Mouse (Mus musculus) left cerebral cortex, postnatal 14 days (tissue): ENCODE data around the gene Gcm1. TPM values are rescaled to one million over a fixed set of nuclear protein-coding genes. Genes with fewer than 3 reads are reported as not detected.

Experiments
- DNase-seq, 2 experiments: peaks; one replicate each; pipeline ENCODE4 v3.0.0; 2021 to 2022; ENCODE audit warnings: low spot score in 2 of 2, mixed read lengths in 1 of 2
- intact Hi-C: fragments of 180-260 bp; cut with DNase I; formaldehyde crosslinking; loops from one replicate; pipeline ENCODE4 v1.15.1; 2025
- long read RNA-seq, 2 experiments: library from polyadenylated mRNA; stranded (forward); transcript quantifications; one replicate each; pipeline ENCODE4 v2.0.0; 2021
- total RNA-seq, 2 experiments: library from RNA; stranded (reverse); gene quantifications; 2 replicates each; pipeline ENCODE4 v1.2.3; 2021

Gene Gcm1
- not detected for total RNA-seq
- long read RNA-seq, experiment 1: 0 reads
- long read RNA-seq, experiment 2: 0 reads

DNA sequence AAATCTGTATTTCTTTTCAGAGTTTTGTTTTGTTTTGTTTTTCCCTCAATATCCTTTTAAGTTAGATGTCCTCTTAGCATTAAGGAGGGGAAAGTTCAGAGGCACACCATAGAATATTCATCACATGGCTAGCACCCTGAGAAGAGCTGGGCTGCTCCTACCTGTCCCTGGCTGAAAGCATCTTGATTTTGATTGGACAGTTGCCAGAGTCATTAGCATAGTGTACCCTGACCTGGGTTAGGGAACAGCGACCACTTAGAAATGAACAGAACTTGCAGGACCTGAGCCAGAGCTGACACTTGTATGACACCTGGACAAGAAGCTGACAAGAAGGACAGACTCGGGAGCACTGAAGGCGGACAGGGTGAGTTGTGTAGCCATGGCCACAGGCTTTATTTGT lies at the start of gene Gcm1:
TSS of gene Gcm1 (plus strand) at position 248 of the 400 bp plus-strand sequence.
- intact Hi-C loops: no loop called here
- DNase-seq: no peak

- intact Hi-C loops: no loop called here
- DNase-seq: no peak
Observed at GRCm38 (mm10) chr9:78003278-78003677, 48.4 kb upstream of the Gcm1 start.

DNA sequence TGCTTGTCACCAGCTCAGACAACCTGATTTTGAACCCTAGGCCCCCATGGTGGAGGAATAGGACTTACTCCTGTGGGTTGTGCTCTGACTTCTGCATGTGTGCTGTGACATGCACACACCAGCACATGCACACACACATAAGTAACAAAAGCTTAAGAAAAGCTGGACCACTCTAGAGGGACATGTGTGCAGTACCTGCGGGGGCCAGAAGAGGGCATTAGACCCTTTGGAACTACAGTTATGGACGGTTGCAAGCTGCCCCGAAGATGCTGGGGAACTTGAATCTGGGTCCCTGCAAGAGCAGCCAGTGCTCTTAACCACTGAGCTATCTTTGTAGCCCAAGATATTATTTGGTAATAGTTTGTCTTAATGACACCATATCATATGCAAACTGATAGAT lies 46.2 kb upstream of the Gcm1 start:
- intact Hi-C loops: loop anchor here (5.0 kb wide), 2 partner anchors 88 to 198 kb away; partner anchors contain the start of gene Elovl5
- no peak for DNase-seq

DNA sequence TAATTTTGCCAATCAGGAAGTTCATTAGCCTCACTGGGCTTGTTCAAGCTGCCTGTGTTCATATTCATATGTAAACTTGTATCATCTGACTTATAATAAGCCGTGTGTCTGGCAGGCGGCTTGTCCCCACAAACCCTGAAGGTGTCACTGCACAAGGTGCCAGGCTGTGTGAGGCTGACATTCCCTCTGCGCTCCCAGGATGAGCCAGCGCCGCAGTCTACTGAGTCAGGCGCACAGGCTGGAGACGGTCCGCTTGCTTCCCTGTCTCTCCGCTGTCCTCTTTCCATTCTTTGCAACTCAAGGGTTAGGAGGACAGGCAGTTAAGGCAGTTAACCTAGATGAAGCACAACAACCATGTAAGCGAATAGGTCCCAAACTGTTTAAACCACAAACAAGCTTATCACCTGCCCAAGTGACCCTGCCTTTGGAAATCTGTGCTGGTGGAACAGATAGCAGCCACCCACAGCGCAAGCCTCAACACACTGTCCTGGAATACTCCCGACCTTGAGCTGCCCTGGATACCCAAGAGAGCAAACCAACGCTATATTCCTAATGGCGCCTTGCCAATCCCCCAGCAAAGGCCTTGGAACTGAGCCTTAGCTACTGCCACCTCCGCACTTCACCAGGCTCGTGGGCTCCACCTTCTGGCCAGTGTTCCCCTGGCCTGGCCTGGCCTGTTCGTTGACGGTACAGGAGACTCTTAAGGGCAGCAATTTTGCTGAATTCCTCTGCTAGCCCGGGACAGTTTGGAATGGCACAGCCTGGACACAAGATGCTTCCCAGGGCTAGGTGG lies 45.3 kb upstream of the Gcm1 start:
- peak; percentile 65 to 72 for DNase-seq
- intact Hi-C loops: loop anchor here (5.0 kb wide), 2 partner anchors 89 to 199 kb away; partner anchors contain the start of gene Elovl5

- no peak for DNase-seq
- intact Hi-C loops: loop anchor here (5.0 kb wide), 2 partner anchors 92 to 202 kb away; partner anchors contain the start of gene Elovl5
Observed at GRCm38 (mm10) chr9:78009382-78009781, 42.3 kb upstream of the Gcm1 start.

DNA sequence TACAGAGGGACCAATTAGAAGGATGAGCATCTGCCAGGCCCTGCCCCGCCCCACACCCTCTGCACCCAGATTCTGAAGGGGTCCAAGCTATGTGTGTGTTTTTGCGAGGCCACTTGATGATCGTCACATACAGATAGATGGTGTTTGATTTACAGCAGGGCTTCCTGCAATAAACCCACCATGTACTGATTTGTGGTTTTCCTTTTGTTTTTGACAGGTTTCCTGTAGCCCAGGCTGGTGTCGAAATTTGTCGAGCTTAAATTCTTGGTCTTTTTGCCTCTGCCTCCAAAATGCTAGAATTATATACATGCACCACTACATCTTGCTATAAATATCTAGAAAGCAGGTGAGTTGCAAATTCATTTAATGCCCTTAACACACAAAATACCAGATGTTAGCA lies 41.5 kb upstream of the Gcm1 start:
- no peak for DNase-seq
- intact Hi-C loops: no loop called here

DNA sequence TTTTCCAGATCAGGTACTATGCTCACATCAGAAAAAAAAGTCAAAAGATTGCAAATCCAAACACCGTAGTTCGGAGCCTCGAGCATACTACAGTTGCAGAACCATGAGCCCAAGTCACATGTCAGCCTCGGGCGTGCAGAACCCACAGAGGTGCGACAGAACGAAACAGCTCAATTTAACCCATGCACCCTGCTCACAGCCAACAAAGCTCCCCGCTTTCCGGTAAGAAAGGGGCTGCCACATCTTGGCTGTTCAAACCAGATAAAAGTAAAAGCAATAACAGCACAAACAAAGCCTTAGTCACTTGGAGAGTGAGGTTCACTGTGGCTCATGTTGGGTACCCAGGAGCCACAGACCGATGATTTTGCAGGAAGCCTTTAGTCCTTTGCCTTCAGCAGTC lies 41.0 kb upstream of the Gcm1 start:
- intact Hi-C loops: no loop called here
- no peak for DNase-seq

DNA sequence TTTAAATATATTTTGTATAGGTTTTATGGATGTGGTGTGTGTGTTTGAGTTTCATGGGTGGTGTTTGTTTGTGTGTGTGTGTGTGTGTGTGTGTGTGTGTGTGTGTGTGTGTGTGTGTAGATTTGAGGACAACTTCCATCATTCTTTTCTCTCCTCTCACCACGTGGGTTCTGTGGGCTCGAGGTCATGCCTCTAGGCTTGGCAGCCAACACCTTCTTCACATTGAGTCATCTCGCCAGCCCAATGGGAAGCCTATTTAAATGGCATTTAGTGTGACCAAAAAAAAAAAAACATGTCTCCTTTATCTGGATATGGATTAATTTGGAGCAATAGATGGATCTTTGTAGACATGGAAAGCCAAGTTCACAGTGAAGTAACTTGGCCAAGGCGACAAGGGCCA lies 39.7 kb upstream of the Gcm1 start:
- no peak for DNase-seq
- intact Hi-C loops: no loop called here

GRCm38 (mm10) chr9:78012681-78013080 lies 39.0 kb upstream of the Gcm1 start:
- intact Hi-C loops: no loop called here
- DNase-seq: no peak

DNA sequence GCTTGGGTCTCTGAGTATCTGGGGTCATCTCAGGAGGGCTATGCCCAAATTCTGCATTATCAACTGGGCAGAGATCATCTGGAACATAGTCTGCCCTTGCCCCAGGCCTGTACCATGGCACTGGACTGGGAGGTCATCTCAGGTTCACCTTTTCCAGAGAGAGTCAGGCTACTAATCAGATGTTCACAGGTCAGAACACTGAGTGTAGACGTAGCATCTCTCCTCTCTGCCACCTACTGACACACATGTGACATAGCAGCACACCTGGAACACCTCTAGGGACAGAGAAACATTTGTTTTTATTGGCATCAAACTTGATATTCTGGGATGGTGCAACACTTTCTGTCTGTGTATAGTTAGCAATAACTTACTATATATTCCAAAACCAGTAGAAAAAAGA lies 37.9 kb upstream of the Gcm1 start:
- intact Hi-C loops: no loop called here
- DNase-seq: no peak

- intact Hi-C loops: no loop called here
- DNase-seq: no peak
Observed at GRCm38 (mm10) chr9:78015816-78016215, 35.9 kb upstream of the Gcm1 start.

GRCm38 (mm10) chr9:78016288-78016687 lies 35.4 kb upstream of the Gcm1 start:
- intact Hi-C loops: no loop called here
- no peak for DNase-seq

DNA sequence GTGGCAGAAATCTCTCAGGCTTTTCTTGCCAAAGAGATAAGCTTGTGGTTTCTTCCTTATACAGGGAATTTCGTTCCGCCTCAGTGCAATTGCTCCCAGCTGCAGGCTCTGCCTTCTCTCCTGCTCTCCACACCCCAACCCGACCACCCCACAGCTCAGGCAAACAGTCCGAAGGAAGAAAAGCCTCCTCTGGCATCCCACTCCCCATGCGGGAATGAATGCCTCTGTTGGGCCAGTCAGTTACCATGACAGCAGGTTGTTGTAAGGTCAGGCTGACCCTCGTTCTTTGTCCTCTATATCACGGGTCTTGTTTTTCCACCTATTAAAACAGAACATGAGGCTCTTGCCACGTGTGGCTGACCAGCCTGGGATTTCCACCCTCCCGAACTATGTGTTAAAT lies 30.5 kb upstream of the Gcm1 start:
- intact Hi-C loops: no loop called here
- DNase-seq: no peak

DNA sequence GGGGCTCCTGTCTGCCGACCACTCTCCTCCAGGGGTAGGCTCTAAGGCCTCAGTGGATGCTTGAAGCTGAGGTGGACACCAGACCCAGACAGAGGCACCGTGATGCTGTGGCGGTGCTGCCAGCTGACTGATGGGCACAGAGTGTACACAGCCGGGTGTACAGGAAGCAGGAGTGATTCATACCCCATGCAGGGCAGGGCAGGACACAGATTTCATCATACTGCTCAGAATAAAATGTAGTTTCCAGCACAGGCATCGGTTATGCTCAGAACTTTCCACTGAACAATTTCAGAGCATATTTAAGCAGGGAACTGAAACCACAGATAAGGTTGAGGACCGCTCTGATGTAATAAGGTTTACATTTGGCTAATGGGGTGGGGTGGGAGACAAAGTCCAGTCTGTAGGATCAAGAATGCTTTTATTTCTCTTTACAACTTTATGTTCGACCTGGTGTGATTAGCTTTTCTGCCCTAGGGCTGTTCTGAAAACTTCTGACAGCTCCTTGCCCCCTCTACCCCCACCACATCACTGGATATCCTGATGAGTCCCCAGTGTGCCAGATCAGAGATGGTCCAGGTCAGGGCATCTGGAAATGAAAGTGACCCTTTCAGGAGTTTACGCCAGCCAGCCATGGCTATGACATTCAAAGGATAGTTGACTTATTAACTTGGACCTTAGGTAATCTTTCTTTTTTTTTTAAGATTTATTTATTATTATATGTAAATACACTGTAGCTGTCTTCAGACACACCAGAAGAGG lies 29.4 kb upstream of the Gcm1 start:
- intact Hi-C loops: no loop called here
- peak in 1 of 2 experiments; percentile 34 for DNase-seq

DNA sequence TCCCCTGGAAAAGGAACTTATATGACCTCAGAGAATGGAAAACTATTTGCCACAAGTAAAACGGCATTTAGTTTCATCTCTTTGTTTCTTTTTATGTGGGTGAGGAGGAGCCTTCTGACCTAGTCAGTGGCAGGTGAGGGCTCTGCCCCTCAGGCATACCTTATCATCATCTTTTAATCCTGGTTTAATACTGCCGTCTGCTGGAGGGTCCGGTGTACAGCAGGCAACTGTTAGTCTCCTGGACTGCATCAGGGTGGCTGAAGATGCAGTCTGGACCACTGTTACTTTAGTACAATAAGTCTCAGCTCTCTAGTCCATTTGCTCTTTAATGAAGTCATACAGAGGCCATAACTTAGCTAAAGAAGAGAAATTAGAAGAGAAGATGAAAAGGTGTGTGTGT lies 26.9 kb upstream of the Gcm1 start:
- peak; percentile 57 to 74 for DNase-seq
- intact Hi-C loops: loop anchor here (1.0 kb wide), 1 partner anchor 218 kb away; no protein-coding TSS in a partner anchor

GRCm38 (mm10) chr9:78027099-78027498 lies 24.6 kb upstream of the Gcm1 start:
- intact Hi-C loops: no loop called here

GRCm38 (mm10) chr9:78030835-78031456 lies 20.8 kb upstream of the Gcm1 start:
- no peak for DNase-seq
- intact Hi-C loops: loop anchor here (10.0 kb wide), 1 partner anchor 426 kb away; no protein-coding TSS in a partner anchor

More at GRCm38 (mm10) chr9:78027099-78027498, 24.6 kb upstream of the Gcm1 start:
- no peak for DNase-seq

GRCm38 (mm10) chr9:78032930-78033329 lies 18.8 kb upstream of the Gcm1 start:
- DNase-seq: no peak
- intact Hi-C loops: loop anchor here (10.0 kb wide), 1 partner anchor 428 kb away; no protein-coding TSS in a partner anchor

GRCm38 (mm10) chr9:78035296-78035695 lies 16.4 kb upstream of the Gcm1 start:
- intact Hi-C loops: loop anchor here (10.0 kb wide), 1 partner anchor 430 kb away; no protein-coding TSS in a partner anchor
- DNase-seq: no peak

- no peak for DNase-seq
- intact Hi-C loops: loop anchor here (10.0 kb wide), 1 partner anchor 431 kb away; no protein-coding TSS in a partner anchor
Observed at GRCm38 (mm10) chr9:78035831-78036230, 15.9 kb upstream of the Gcm1 start.
